Mouse (Mus musculus) megakaryocyte, embryonic 14.5 days (primary cell): ENCODE results near the gene Rdh16f1. TPM values are rescaled to one million over a fixed set of nuclear protein-coding genes. Genes with fewer than 3 reads are reported as not detected.

Experiments
- H3K27me3 ChIP-seq: replicated peaks from 2 replicates; pipeline ENCODE3; 2012; ENCODE audit warnings: inconsistent platforms
- H3K36me3 ChIP-seq: replicated peaks from 2 replicates; pipeline ENCODE3; 2012; ENCODE audit warnings: low read length, inconsistent platforms, mixed read lengths
- H3K4me1 ChIP-seq: 2 replicates; pipeline ENCODE4 v1.6.1; 2012; ENCODE audit warnings: inconsistent platforms
- H3K4me3 ChIP-seq: replicated peaks from 2 replicates; pipeline ENCODE3; 2012; ENCODE audit warnings: moderate library complexity, mild to moderate bottlenecking, inconsistent platforms
- H3K9me3 ChIP-seq: 2 replicates; pipeline ENCODE4 v1.6.1; 2012; ENCODE audit warnings: inconsistent platforms
- FLI1 ChIP-seq: IDR thresholded peaks from 2 replicates; pipeline ENCODE4 v1.6.1; 2012; ENCODE audit warnings: low read length, inconsistent platforms, mixed read lengths
- GATA1 ChIP-seq: IDR thresholded peaks from 3 replicates; pipeline ENCODE4 v1.6.1; 2012; ENCODE audit warnings: mixed read lengths, low read length, inconsistent platforms, borderline replicate concordance
- polyA plus RNA-seq: library from polyadenylated mRNA; stranded (reverse); fragments of >175 nt; gene quantifications from 2 replicates; pipeline ENCODE4 v1.2.3, GENCODE M21; 2012; ENCODE audit warnings: low replicate concordance; ENCODE audit not compliant: insufficient read depth

Rdh16f1 gene
- not detected in 2 replicates for polyA plus RNA-seq

DNA sequence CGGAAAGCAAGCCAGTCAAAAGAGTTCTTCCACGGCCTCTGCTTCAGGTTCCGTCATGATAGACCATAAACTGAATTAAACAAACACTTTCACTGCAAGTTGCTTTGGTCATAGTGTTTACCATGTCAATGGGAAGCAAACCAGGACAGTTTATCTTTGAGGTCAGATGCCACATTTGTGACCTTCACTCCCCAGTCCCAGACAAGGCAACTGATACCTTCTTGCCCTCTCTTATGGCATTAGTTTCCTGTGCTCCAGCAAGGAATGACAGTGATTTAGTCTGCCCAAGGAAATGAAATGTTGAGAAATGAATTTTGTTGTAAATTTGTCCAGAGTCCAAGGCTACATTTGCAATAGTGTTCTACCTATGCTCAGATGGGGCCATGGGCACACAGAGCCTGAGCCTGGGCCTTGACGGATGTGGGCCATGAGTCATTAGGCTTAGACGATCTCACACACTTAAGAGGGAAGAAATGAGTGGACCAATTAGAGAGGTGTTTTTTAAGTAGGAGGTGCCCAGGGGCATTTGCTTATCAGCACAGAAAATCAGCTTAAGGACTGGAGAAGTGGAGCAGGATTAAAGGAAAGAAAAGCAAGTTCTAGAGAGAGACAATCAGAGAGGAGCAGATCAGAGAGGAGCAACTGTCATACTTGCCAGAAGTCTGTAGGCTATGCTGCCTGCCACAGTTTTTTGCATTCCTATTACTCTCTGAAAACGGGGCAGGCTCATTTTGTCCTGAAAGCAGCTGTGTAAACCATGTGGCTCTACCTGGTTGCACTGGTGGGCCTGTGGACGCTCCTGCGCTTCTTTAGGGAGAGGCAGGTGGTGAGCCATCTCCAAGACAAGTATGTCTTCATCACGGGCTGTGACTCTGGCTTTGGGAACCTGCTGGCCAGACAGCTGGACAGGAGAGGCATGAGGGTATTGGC is at the start of gene Rdh16f1, which contains the start of gene Rdh1:
Rdh16f1 (plus strand) TSS at position 607 of the 930 bp plus-strand sequence.
Rdh1 (plus strand) TSS at position 541 of the 930 bp plus-strand sequence.
- peaks cover 14% of the 10 kb centered on the region for H3K4me1 ChIP-seq
- TF ChIP-seq FLI1 (no peak), GATA1 (no peak)

DNA sequence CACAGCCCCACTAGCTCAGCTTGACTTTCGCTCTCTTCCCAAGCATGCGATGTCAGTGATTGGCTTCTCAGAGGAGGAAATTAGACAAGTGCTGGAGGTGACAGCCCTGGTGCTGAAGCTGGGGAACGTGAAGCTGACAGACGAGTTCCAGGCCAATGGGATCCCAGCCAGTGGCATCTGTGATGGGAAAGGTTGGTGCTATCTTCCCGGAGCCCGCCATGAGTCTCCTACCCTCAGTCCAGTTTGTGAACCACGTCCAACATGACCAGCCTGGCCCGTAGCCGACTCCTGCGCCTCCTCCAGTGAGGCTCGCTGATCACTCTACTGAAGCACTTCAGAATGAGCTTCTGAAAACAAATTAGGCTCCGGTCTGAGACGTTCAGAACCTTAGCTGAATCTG is 49.3 kb upstream of the Rdh16f1 start:
- H3K4me3 ChIP-seq, result no peak overlapping the region
- no peaks in the 10 kb centered on the region for H3K36me3 ChIP-seq
- H3K27me3 ChIP-seq, result peaks cover 60% of the 10 kb centered on the region
- no peak for TF ChIP-seq GATA1
- no peaks in the 10 kb centered on the region for H3K9me3 ChIP-seq
- H3K4me1 ChIP-seq, result peaks cover 12% of the 10 kb centered on the region

More for the DNA sequence above, at the start of gene Rdh16f1, which contains the start of gene Rdh1:
- peaks cover 20% of the 10 kb centered on the region for H3K9me3 ChIP-seq
- peaks cover 16% of the 10 kb centered on the region for H3K27me3 ChIP-seq
- no peak within 1 kb of the TSS for H3K4me3 ChIP-seq
- no peaks in the 10 kb centered on the region for H3K36me3 ChIP-seq

DNA sequence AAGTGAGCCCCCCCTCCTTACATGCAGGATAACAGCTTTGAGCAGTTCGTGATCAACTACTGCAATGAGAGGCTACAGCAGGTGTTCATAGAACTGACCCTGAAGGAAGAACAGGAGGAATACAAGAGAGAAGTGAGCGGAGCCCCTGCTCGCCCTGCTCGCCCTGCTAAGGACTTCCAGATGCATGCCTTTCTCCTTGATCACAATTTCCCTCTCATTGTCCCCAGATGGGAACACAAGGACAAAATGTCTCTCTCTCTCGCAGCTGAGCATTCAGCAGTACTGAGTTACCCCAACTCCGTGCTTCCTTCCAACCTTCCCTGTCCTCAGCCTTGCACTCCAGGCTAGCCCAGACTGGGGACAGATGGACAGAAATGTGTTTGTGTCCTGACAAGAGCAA is 46.9 kb upstream of the Rdh16f1 start:
- Histone ChIP-seq H3K27me3 (peaks cover 55% of the 10 kb centered on the region), H3K4me3 (no peak overlapping the region), H3K36me3 (no peaks in the 10 kb centered on the region), H3K9me3 (no peaks in the 10 kb centered on the region), H3K4me1 (0 out of 2 replicates have a peak, but pooled peaks cover 5% of the 10 kb centered on the region)
- TF ChIP-seq GATA1, result no peak
- no peak for TF ChIP-seq FLI1

DNA sequence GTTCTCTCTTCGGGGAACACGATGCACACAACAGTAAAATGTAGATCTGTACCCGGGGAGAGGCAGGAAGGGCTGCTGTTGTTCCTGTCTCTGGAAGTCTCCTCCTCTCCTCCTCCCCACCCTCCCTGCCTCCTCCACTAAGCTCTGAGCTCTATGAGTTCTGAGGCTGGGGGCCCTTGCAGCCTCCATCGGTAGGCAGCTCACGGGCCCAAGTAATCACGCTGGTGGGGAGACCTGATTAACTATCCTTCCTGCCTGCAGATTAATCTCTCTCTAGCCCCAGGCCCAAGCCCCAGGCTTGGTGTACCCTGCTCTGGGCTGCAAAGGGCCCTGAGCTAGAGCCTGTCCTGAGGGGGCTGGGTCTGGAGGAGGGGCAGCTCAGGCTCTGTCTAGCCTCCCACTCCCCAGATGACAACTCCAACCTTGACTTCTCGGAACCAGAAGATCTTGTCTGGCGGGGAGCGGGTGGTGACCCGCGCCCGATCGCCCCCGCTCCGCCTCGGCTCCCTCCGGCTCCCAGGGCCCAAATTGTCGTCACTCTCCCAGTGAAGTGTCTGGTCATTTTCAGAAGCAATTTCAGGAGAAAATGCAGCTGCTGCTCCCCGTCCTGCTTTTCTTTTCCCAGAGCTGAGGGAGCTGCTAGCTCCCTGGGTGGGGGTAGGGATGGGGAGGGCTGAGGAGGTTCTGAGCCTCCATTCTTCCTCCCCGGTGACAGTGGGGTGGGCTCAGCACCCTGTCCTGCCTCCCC is 37.7 kb upstream of the Rdh16f1 start:
- Histone ChIP-seq H3K27me3 (peaks cover 92% of the 10 kb centered on the region), H3K36me3 (no peaks in the 10 kb centered on the region), H3K4me3 (no peak overlapping the region), H3K9me3 (no peaks in the 10 kb centered on the region), H3K4me1 (peaks cover 4% of the 10 kb centered on the region; the same call in 1 of the 2 replicates)
- TF ChIP-seq GATA1, result no peak
- no peak for TF ChIP-seq FLI1

DNA sequence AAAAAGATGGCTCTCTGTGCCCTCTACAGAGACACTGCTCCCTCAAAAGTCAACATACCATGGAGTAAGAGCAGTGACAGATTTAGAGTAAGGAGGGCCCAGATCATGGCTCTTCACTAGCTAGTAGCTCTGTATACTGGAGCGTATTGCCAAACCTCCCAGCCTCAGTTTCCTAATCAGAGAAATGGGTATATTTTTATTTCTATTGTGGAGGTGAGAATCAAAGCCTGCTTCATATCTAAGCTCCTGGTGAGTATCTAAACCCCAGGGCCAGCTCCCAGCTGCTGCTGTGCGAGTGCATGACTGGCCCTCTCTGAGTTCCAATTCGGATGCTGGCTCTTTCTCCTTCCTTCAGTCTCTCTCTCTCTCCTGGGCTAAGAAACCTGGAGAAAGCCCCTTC is 35.4 kb upstream of the Rdh16f1 start, which contains the start of gene Tac2:
Tac2 (plus strand) TSS at position 301 of the 400 bp plus-strand sequence.
- Histone ChIP-seq H3K4me3 (no peak within 1 kb of the TSS), H3K9me3 (no peaks in the 10 kb centered on the region), H3K36me3 (no peaks in the 10 kb centered on the region), H3K4me1 (peaks cover 3% of the 10 kb centered on the region; the same call in 1 of the 2 replicates), H3K27me3 (peaks cover 95% of the 10 kb centered on the region)
- TF ChIP-seq GATA1 (no peak), FLI1 (no peak)

DNA sequence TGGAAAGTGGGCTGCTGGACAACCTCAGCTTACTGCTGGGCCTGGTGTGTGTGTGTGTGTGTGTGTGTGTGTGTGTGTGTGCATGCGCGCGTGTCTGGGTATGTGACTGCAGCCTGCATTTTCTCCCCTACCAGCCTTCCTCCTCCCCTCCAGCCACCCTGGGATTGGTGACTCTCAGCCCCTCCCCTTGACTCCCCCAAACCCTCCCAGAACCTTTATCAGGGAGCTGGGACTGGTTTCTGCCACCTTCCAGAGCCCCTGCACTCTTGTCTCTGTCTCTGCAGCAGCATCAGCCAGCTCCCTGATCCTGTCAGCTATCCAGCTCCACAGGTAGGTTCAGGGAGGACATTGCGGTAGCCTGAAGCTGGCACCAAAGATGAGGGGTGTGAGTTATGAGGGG is 34.5 kb upstream of the Rdh16f1 start:
- TF ChIP-seq FLI1 (no peak), GATA1 (no peak)
- Histone ChIP-seq H3K4me1 (peaks cover 8% of the 10 kb centered on the region; the same call in 1 of the 2 replicates), H3K36me3 (no peaks in the 10 kb centered on the region), H3K27me3 (peaks cover 95% of the 10 kb centered on the region), H3K9me3 (no peaks in the 10 kb centered on the region), H3K4me3 (no peak overlapping the region)

DNA sequence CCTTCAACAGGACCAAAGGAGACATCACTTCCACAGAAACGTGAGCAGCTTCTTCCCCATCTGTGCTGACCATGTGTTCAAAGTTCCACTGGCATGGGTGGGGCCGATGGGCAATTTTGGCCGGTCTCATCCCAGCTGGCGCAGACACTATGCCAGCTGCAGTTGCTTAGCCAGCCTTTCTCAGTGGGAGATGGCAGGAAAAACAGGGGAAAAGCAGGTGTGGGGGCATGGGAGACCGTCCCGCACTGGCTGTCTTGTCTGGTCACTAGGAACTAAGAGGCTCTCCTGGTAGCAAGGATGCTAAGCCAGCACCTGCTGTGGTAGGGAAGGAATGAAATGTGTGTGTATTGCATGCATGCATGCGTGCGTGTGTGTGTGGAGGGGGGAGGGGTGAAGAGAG is 31.1 kb upstream of the Rdh16f1 start:
- Histone ChIP-seq H3K9me3 (no peaks in the 10 kb centered on the region), H3K36me3 (no peaks in the 10 kb centered on the region), H3K27me3 (peaks cover 87% of the 10 kb centered on the region), H3K4me1 (peaks cover 8% of the 10 kb centered on the region; the same call in 1 of the 2 replicates), H3K4me3 (no peak overlapping the region)
- TF ChIP-seq GATA1, result no peak
- no peak for TF ChIP-seq FLI1

DNA sequence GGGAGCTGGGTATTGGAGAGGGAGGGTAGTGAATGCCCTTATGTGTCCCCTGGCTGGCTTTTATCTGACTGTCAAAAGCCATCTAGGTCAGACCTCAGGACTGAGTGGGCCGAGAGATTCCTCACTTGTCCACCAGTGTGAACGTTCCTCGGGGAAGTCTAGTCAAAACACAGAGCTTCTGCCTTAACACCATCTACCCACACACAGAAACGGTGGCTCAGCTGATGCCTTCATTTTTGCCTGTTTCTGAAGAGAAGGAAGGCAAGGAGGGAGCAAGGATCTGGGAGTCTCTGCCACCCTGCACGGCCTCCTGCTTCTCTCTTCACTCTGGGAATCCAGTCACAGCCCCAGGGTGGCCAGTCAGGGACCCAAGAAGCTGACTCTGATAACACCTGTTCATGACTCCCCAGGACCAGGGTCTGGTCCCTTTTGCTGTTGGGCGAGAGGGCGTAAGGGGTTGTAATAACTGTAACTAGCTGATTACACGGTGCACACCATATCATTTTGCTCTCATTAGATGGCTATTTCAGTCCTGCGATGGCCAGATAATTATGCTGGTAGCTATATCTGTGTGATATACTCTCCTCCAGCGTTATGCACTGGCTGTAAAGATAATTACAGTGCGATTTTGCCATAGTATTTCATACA is 29.2 kb upstream of the Rdh16f1 start:
- H3K4me1 ChIP-seq, result peaks cover 24% of the 10 kb centered on the region; the same call in 1 of the 2 replicates
- H3K27me3 ChIP-seq, result peaks cover 76% of the 10 kb centered on the region
- no peaks in the 10 kb centered on the region for H3K36me3 ChIP-seq
- peaks cover 5% of the 10 kb centered on the region; the same call in 1 of the 2 replicates for H3K9me3 ChIP-seq
- no peak for TF ChIP-seq FLI1
- no peak for TF ChIP-seq GATA1
- no peak overlapping the region for H3K4me3 ChIP-seq

DNA sequence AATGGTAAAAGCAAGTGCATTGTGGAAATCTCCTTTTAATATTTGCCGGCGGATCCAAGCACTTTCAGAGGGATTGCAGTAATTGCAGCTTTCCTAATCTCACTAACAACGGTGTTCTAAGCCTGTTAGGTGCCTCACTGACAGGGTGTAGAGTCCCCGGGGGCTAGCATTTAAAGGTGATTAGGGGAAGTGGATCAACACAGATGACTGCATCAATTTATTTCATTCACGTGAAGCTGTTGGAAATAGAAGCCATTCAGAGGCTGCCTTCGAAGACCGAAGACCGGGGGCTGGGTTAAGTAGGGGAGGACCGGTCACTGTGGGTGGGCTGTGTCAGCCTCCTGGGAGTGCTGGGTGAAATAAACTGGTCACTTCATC is 28.7 kb upstream of the Rdh16f1 start:
- peaks cover 24% of the 10 kb centered on the region; the same call in 1 of the 2 replicates for H3K4me1 ChIP-seq
- TF ChIP-seq FLI1 (no peak), GATA1 (no peak)
- no peak overlapping the region for H3K4me3 ChIP-seq
- peaks cover 70% of the 10 kb centered on the region for H3K27me3 ChIP-seq
- peaks cover 6% of the 10 kb centered on the region; the same call in 1 of the 2 replicates for H3K9me3 ChIP-seq
- no peaks in the 10 kb centered on the region for H3K36me3 ChIP-seq
